13 mouse cellular contexts compared by ENCODE assay signal in genomic region chr4:117477401-117477800, GRCm38 (mm10). TPM values are rescaled to one million over a fixed set of nuclear protein-coding genes. Genes with fewer than 3 reads are reported as not detected.
DNase-seq lines count a peak whose midpoint lies in the region; ATAC-seq lines count a peak whose summit lies in the region.
"Had no signal": no experiment of that assay in that cellular context is flagged by ENCODE, and none has a peak within 500 bp of the region (broad histone marks: within the 10 kb centered on the region; RNA-seq: fewer than 3 reads in every experiment).

No protein-coding gene starts in this region.

- peak; percentile 35 for DNase-seq in CD4-positive, CD25-positive, alpha-beta regulatory T cell, adult 2 months (ENCODE audit: low read depth, low spot score)
- peak; percentile 23 for DNase-seq in layer of hippocampus, adult 9-11 months
- no peak for DNase-seq in layer of hippocampus, postnatal 14 days (ENCODE audit: low spot score in 2 of 2)
- peak; percentile 9 for DNase-seq in 3T3-L1 (ENCODE audit: low read depth, low spot score)
- DNase-seq in liver: peak; percentile 48
- DNase-seq in left cerebral cortex, postnatal 36 days (ENCODE audit: low spot score in 2 of 2): no peak
- DNase-seq: adrenal gland, adult 8-10 months; lung, adult 2 months; right cerebral cortex, postnatal 14 days had no signal

- intact Hi-C loops in left cerebral cortex, postnatal 36 days (cut with DNase I): loop anchor here (5.0 kb wide), 1 partner anchor 155 kb away; no protein-coding TSS in a partner anchor

- ATAC-seq in CD4-positive, CD25-positive, alpha-beta regulatory T cell, adult 4 months: no peak
- no peak for ATAC-seq in frontal cortex, adult (ENCODE audit: low TSS enrichment)
- ATAC-seq: midbrain, embryonic 16.5 days; Patski had no signal

RNA-seq across cellular contexts. Expression of gene Rnf220, which starts 19.5 kb away (rescaled TPM):
- 10 to 100 TPM; 15.8 to 18.6 TPM for polyA plus RNA-seq in CD4-positive, CD25-positive, alpha-beta regulatory T cell, adult 4 months (2017; shearing (Covaris generic))
- 100 to 1,000 TPM; 140 to 146 TPM for total RNA-seq in layer of hippocampus, postnatal 14 days (2021)
- total RNA-seq in left cerebral cortex, postnatal 36 days (2021): 100 to 1,000 TPM; 193 to 218 TPM

Comparison
In these comparisons a context has a peak if more than half of its experiments do, and no peak if none do; other contexts are left out.
1. DNase-seq: peak in CD4-positive, CD25-positive, alpha-beta regulatory T cell, adult 2 months (single experiment), layer of hippocampus, adult 9-11 months (single experiment), 3T3-L1 (single experiment) and liver (single experiment); none in layer of hippocampus, postnatal 14 days (0 of 2) and left cerebral cortex, postnatal 36 days (0 of 2).